8 mouse cellular contexts compared by ENCODE assay signal in genomic region chr4:131722121-131722841, GRCm38 (mm10).
DNase-seq lines count a peak whose midpoint lies in the region; ATAC-seq lines count a peak whose summit lies in the region.

No protein-coding gene starts in this region.

- WGBS in embryonic facial prominence, embryonic 14.5 days, result 30% methylated on average over 8 of the region's 8 CpGs
- WGBS in embryonic facial prominence, embryonic 10.5 days, result 56% methylated on average over 8 of the region's 8 CpGs
- WGBS in lung, embryonic 16.5 days, result 8% methylated on average over 8 of the region's 8 CpGs

- H3K36me3 ChIP-seq in embryonic facial prominence, embryonic 14.5 days (ENCODE audit: control insufficient read depth, insufficient read depth, low read length), result no peaks in the 10 kb centered on the region
- H3K36me3 ChIP-seq in embryonic facial prominence, embryonic 10.5 days (replicated peaks), result no peaks in the 10 kb centered on the region
- no peaks in the 10 kb centered on the region for H3K36me3 ChIP-seq in lung, embryonic 16.5 days (ENCODE audit: control insufficient read depth, insufficient read depth, low read length)

- DNase-seq in embryonic facial prominence, embryonic 14.5 days (ENCODE audit: low spot score), result peak; percentile 44
- DNase-seq in embryonic facial prominence, embryonic 10.5 days (ENCODE audit: low spot score), result no peak
- DNase-seq in brain, adult 2 months (ENCODE audit: low read depth, low spot score), result peak; percentile 29
- peak; percentile 15 for DNase-seq in heart, postnatal 25 days (ENCODE audit: low spot score)
- no peak for DNase-seq in right cerebral cortex, adult 18-20 months
- DNase-seq in adipocyte (ENCODE audit: low spot score), result no peak

- H3K4me1 ChIP-seq in embryonic facial prominence, embryonic 14.5 days (ENCODE audit: control insufficient read depth, insufficient read depth, low read length), result peaks cover 3% of the 10 kb centered on the region; the same call in 1 of the 2 replicates
- H3K4me1 ChIP-seq in embryonic facial prominence, embryonic 10.5 days, result peaks cover 13% of the 10 kb centered on the region
- H3K4me1 ChIP-seq in lung, embryonic 16.5 days (replicated peaks; ENCODE audit: control insufficient read depth, insufficient read depth, low read length), result no peaks in the 10 kb centered on the region; the same call in 1 of the 2 replicates

- H3K27ac ChIP-seq in embryonic facial prominence, embryonic 14.5 days (replicated peaks; ENCODE audit: low read depth, low read length), result no peak overlapping the region
- H3K27ac ChIP-seq in embryonic facial prominence, embryonic 10.5 days (replicated peaks), result no peak overlapping the region; the same call in 1 of the 2 replicates
- H3K27ac ChIP-seq in lung, embryonic 16.5 days (ENCODE audit: low read length), result no peak overlapping the region

- H3K9me3 ChIP-seq in embryonic facial prominence, embryonic 14.5 days (ENCODE audit: control insufficient read depth, low read length), result no peaks in the 10 kb centered on the region
- H3K9me3 ChIP-seq in embryonic facial prominence, embryonic 10.5 days, result no peaks in the 10 kb centered on the region
- no peaks in the 10 kb centered on the region for H3K9me3 ChIP-seq in lung, embryonic 16.5 days (ENCODE audit: control insufficient read depth, low read length)

- ATAC-seq in embryonic facial prominence, embryonic 14.5 days (ENCODE audit: low read depth), result peak; percentile 60; the same call in 1 of the 2 replicates
- peak; percentile 54; the same call in 1 of the 2 replicates for ATAC-seq in lung, embryonic 16.5 days (ENCODE audit: low read depth)
- ATAC-seq in erythroblast, adult 5-6 weeks (replicated peaks; ENCODE audit: low FRiP score, poor library complexity, severe bottlenecking), result no peak

- H3K4me2 ChIP-seq in embryonic facial prominence, embryonic 14.5 days (ENCODE audit: low read depth, low read length), result no peak overlapping the region
- H3K4me2 ChIP-seq in lung, embryonic 16.5 days (ENCODE audit: low read depth, low read length), result no peak overlapping the region

- no peak overlapping the region for H3K9ac ChIP-seq in embryonic facial prominence, embryonic 14.5 days (ENCODE audit: low read depth, low read length)
- H3K9ac ChIP-seq in lung, embryonic 16.5 days (ENCODE audit: low read length), result no peak overlapping the region

- intact Hi-C loops in heart, postnatal 25 days (cut with DNase I), result loop anchor here (2.0 kb wide), 1 partner anchor 117 kb away; the partner anchor contains the start of gene Ptpru

- no peak overlapping the region for H3K4me3 ChIP-seq in embryonic facial prominence, embryonic 14.5 days (ENCODE audit: low read depth, low read length)
- H3K4me3 ChIP-seq in embryonic facial prominence, embryonic 10.5 days, result no peak overlapping the region
- H3K4me3 ChIP-seq in lung, embryonic 16.5 days (ENCODE audit: low read length), result no peak overlapping the region

- H3K27me3 ChIP-seq in embryonic facial prominence, embryonic 14.5 days (replicated peaks; ENCODE audit: control insufficient read depth, insufficient read depth, low read length), result no peaks in the 10 kb centered on the region
- H3K27me3 ChIP-seq in embryonic facial prominence, embryonic 10.5 days (replicated peaks; ENCODE audit: low read depth, poor library complexity, severe bottlenecking), result no peaks in the 10 kb centered on the region
- no peaks in the 10 kb centered on the region for H3K27me3 ChIP-seq in lung, embryonic 16.5 days (ENCODE audit: control insufficient read depth, insufficient read depth, low read depth, low read length)

Comparison
In these comparisons a context has a peak if more than half of its experiments do, and no peak if none do; other contexts are left out.
1. DNase-seq: peak in embryonic facial prominence, embryonic 14.5 days (single experiment), brain, adult 2 months (single experiment) and heart, postnatal 25 days (single experiment); none in embryonic facial prominence, embryonic 10.5 days (single experiment), right cerebral cortex, adult 18-20 months (single experiment) and adipocyte (single experiment).